Mouse (Mus musculus) adipocyte (in vitro differentiated cells): Measurements from ENCODE around the gene Cacna1d.

ENCODE experiments used
- DNase-seq: peaks from one replicate; pipeline ENCODE4 v3.0.0-alpha.2; 2016; ENCODE audit warnings: low spot score

Gene Cacna1d

GRCm38 (mm10) chr14:30166036-30166435, 325.2 kb downstream of the Cacna1d start:
- DNase-seq = no peak

GRCm38 (mm10) chr14:30163733-30164708, 327.2 kb downstream of the Cacna1d start:
- DNase-seq = no peak

DNA sequence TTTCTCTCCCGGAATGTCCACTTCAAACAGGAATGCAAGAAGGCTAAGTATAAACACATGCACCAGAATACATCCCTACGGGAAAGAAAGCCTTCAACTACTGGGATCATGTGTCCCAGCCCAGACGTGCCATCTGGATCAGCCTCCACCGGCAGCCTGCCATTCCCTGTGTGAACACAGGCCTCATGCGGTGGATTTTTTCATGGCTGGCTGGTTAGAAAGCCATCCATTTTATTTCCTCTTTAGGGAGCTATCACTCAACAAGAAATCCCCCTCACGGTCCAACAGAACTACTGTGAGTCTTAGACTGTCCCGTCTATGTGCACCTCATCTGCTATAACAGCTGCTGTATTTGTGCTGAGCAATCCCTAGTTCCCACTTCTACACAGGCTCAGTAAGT, 343.5 kb downstream of the Cacna1d start:
- DNase-seq = no peak

DNA sequence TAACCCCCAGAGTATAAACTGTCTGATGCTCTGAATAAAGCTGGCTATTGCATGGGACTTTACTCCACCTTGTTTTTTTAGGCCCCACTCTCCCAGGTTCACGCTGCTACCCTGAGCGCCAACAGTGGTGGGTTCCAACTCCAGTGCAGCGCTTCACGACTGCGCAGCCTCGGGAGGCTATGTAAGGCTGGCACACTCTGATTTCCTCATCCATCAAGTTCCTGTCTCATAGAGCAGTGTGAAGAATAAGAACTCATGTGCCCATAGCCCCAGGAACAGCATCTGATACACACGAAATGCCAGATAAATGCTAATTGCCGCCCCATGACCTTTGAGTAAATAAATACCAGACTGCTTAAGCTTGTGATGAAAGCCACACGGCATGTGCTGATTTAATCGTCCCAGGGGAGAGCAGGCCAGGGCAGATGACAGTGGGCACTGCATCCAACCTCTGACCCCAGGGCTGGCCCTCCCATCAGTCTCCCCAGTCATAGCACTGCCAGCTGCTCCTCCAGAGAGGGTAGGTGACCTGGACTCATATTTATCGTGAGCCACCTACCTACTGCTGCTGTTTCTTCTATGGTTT, 352.8 kb downstream of the Cacna1d start:
- DNase-seq = no peak

- DNase-seq = no peak
Measured at GRCm38 (mm10) chr14:30137961-30138360, 353.3 kb downstream of the Cacna1d start.

- peak; percentile 77 for DNase-seq
Measured at GRCm38 (mm10) chr14:30136965-30137364, 354.3 kb downstream of the Cacna1d start.

GRCm38 (mm10) chr14:30135351-30135750, 355.9 kb downstream of the Cacna1d start:
- DNase-seq = no peak

- no peak for DNase-seq
Measured at GRCm38 (mm10) chr14:30133684-30134083, 357.6 kb downstream of the Cacna1d start.

DNA sequence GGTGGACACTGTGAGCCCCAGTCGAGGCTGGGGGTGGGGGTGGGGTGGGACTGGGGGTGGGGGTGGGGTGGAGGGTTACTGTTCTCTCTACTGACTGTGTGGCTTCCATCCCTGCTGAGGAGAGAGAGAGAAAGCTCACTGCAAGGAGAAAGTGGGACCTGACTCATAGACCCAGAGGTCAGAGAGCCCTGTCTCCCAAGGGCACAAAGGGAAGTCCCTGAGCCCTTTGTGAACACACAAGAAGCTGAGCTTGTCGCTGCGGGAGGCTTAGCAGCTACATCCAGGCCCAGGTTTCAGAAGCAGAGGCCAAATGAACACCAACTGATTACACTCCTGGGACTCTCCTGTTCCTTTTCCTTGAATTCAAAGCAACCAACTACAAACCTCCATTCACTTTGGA, 360.0 kb downstream of the Cacna1d start:
- DNase-seq = no peak

DNA sequence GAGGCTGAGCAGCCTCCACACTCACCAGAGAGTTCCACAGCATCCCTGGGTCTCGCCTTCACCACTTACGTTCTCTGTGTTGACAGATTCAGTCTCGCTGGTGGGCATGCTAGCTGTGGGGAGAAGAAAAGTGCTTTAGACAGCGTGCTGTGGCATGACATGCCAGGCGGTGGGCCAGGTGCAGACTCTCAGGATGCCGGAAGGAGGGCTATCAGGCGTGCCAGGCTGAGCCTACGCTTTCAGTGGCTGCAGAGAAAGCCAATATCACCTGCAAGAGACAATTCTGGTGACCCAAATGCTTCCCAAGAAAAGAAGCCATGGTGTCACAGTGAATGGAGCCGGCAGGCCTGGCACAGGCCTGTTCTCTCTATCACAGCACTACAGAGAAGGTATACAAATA, 361.2 kb downstream of the Cacna1d start:
- DNase-seq = no peak

GRCm38 (mm10) chr14:30129378-30129777, 361.9 kb downstream of the Cacna1d start:
- peak; percentile 3 for DNase-seq

- no peak for DNase-seq
Measured at GRCm38 (mm10) chr14:30124951-30125690, 366.1 kb downstream of the Cacna1d start.

GRCm38 (mm10) chr14:30120023-30120422, 371.2 kb downstream of the Cacna1d start:
- no peak for DNase-seq

DNA sequence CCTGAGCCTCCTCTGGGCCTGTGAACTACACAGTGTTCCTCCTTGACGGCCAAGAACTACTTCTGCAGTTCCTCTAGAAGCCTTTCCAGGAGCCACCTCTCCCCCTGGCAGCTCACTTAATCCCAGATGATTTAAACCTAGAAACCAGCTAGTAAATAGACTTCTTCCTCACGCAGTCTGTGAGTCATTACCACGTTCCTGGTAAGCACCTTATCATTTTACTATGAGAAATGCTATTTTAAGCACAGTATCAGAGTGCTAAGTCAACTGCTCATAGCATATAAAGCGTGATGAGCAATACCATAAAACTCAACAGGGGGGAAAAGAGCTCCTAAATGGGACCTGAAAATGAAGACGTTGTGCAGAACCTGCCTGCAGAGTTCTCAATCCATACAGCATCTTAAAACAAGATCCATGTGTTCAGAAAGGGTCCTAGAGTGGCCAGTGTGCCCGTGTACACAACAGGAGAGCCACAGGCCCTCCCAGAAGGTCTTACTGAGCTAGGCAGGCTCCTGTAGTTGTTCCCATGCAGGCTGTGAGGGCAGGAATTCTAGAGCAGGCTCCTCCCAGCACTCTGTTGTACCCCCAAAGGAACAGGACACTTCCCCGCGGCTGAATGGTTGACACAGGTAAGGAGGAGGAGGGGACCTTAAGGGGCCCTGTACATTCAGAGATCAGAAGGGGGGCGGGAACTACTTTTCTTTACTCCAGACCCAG, 377.7 kb downstream of the Cacna1d start:
- no peak for DNase-seq

GRCm38 (mm10) chr14:30109079-30109478, 382.2 kb downstream of the Cacna1d start:
- no peak for DNase-seq

GRCm38 (mm10) chr14:30106550-30106949, 384.7 kb downstream of the Cacna1d start:
- DNase-seq = no peak

DNA sequence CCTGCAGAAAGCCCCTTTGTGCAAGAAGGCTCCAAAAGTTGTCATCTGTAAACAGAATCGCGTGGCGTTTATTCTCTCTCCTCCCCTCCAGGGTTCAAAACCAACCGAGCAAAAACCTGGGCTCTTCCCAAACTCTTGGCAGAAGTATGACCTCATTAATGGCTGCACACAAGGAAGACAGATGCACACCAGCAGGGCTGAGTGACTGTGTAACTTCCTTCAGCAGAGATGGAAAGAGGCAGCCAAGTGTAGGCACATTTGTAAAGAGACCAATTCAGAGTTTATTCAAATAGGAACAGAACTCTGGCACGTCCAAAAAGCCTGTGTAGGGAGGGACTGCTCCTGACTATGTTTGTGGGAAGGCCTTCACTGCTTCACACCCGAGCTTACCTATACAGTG, 385.7 kb downstream of the Cacna1d start:
- DNase-seq = no peak

DNA sequence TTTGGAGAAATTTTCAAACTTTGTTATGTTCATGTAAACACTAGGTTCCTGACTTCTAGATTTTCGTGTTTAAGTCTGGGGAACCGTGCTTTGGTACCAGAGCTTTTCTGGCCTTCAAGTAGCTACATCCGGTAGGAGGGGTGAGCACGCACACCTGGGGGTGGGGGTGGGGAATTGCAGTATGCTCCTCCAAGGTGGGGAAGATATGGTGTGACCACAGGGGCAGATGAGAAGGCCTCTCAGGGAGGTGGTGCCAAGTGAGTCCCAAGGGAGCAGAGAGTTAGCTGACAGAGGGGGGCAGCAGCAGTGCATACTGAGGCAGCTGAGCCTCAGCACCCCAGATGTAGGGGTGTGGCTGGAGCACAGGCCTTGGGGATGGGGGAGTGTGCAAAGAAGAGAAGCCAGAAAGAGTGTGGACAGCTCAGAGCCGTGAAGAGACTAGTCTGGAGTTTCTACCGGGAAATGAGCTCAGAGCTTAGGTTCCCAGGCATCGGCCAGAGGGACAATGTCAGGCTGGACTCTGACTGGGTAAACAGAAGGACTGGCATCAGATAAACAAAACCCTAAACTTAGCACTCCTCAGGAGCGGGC, 387.2 kb downstream of the Cacna1d start:
- DNase-seq = no peak

DNA sequence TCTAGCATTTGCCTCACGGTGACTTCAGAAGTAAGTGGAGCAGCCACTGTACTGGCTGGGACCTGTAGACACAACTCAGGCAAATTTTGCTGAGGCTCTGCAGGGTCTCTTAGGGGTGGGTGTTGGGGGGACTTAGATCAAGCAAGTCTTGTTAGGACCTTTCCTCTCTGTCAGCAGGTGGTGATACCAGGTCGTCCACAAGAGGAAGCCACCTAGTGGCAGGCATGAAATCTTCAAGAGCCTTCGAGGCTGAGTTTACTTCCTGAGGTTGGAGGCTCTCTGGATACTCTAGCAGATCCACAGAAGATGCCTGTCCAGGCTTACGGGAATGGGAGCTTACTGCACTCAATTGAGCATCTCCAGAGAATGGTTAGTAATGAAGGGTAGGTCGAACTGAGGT, 394.0 kb downstream of the Cacna1d start:
- DNase-seq = peak; percentile 6

GRCm38 (mm10) chr14:30092426-30092825, 398.8 kb downstream of the Cacna1d start:
- DNase-seq = no peak

- no peak for DNase-seq
Measured at GRCm38 (mm10) chr14:30092021-30092420, 399.2 kb downstream of the Cacna1d start.

DNA sequence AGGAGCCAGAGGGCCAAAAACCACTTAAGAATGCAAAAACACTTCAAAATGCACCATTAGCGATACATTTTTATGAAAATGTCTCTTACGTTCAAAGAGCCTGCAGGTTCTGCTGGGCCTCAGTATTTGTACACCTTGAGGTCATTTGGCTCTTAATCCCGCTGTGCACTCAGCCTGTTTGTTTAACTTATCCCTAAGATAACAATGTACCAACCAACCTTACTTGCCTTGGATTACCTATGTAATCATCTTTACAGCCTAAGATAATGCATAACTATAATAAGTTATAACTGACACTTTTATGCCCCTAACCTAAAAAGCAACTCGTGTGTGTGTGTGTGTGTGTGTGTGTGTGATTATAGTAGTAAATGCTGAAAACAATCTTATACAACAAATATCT, 411.5 kb downstream of the Cacna1d start:
- DNase-seq = no peak
